Mouse (Mus musculus) G1E (cell line): Measurements from ENCODE around the gene Spock1. TPM values are rescaled to one million over a fixed set of nuclear protein-coding genes. Genes with fewer than 3 reads are reported as not detected.

Experiments
- ATAC-seq: 2 replicates; pipeline ENCODE4 v1.8.0; 2016; ENCODE audit warnings: mild to moderate bottlenecking; ENCODE audit not compliant: insufficient number of reproducible peaks, poor library complexity, low FRiP score, severe bottlenecking; ENCODE audit errors: extremely low read depth
- DNase-seq: peaks from one replicate; pipeline ENCODE4 v3.0.0; 2012; ENCODE audit warnings: low spot score
- H3K27me3 ChIP-seq: 2 replicates; pipeline ENCODE4 v1.6.1; 2012; ENCODE audit warnings: mild to moderate bottlenecking, low read length, inconsistent platforms; ENCODE audit not compliant: insufficient read depth
- H3K36me3 ChIP-seq: replicated peaks from 2 replicates; pipeline ENCODE3; 2012; ENCODE audit warnings: mild to moderate bottlenecking, inconsistent platforms
- H3K4me1 ChIP-seq: 2 replicates; pipeline ENCODE4 v1.6.1; 2012; ENCODE audit warnings: low read depth, low read length, inconsistent platforms, mixed read lengths; ENCODE audit not compliant: insufficient read depth
- H3K4me3 ChIP-seq: 2 replicates; pipeline ENCODE4 v1.5.1; 2012; ENCODE audit warnings: low read depth, mild to moderate bottlenecking, inconsistent platforms, low read length, moderate library complexity, mixed read lengths
- H3K9me3 ChIP-seq: replicated peaks from 2 replicates; pipeline ENCODE4 v1.6.1; 2012; ENCODE audit warnings: inconsistent platforms
- CTCF ChIP-seq: IDR thresholded peaks from 2 replicates; pipeline ENCODE4 v1.5.1; 2012; ENCODE audit warnings: low read depth, low read length, inconsistent platforms, mixed read lengths
- GATA1 ChIP-seq: IDR thresholded peaks from 2 replicates; pipeline ENCODE4 v1.6.1; 2012; ENCODE audit warnings: borderline replicate concordance, low read length, inconsistent platforms, mixed read lengths
- GATA2 ChIP-seq: IDR thresholded peaks from 2 replicates; pipeline ENCODE4 v1.6.1; 2012; ENCODE audit warnings: low read depth, low read length, inconsistent platforms, borderline replicate concordance
- POLR2AphosphoS5 ChIP-seq: IDR thresholded peaks from 2 replicates; pipeline ENCODE4 v1.6.1; 2012; ENCODE audit warnings: low read depth, low read length, inconsistent platforms; ENCODE audit not compliant: insufficient replicate concordance
- TAL1 ChIP-seq: conservative IDR thresholded peaks from 2 replicates; pipeline ENCODE4 v1.6.1; 2012; ENCODE audit warnings: low read depth, low read length, inconsistent platforms, mixed read lengths
- polyA plus RNA-seq: library from polyadenylated mRNA; stranded (reverse); fragments of >175 nt; gene quantifications from 2 replicates; pipeline ENCODE4 v1.2.3, GENCODE M21; 2012
- total RNA-seq, 2 experiments: library from RNA; stranded (forward) in 1 of 2; stranded (reverse) in 1 of 2; fragments of 200-1000 nt in 1 of 2; fragments of >200 nt in 1 of 2; fragmentation: Nextera tagmentation in 1 of 2; gene quantifications; 2 replicates each; pipeline ENCODE4 v1.2.3; 2014 to 2017

Gene Spock1
- total and polyA plus RNA-seq, 3 experiments = 0.22 TPM; not detected in 2

DNA sequence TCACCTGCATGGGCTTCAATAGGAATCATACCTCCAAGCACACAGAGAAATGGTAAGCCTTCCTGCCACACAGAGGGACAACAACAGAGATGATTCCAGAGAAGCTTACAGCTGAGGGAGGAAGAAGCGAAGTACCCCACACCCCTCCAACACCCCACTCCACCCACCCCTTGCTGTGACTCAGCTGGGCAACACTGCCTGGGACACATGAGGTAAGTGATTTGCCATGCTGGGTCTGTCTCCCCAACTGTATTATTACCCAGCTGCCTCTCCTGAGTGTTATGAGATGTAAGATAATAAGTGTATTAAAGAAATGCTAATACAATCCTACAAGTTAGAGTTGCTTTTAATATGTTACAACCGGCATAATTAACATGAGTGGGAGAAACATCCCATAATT lies 267.2 kb downstream of the Spock1 start:
- peaks cover 74% of the 10 kb centered on the region for H3K9me3 ChIP-seq
- ATAC-seq = no peak
- TF ChIP-seq POLR2AphosphoS5 = no peak
- no peak for TF ChIP-seq GATA2
- no peak for TF ChIP-seq CTCF
- no peak for TF ChIP-seq GATA1
- TF ChIP-seq TAL1 = no peak

DNA sequence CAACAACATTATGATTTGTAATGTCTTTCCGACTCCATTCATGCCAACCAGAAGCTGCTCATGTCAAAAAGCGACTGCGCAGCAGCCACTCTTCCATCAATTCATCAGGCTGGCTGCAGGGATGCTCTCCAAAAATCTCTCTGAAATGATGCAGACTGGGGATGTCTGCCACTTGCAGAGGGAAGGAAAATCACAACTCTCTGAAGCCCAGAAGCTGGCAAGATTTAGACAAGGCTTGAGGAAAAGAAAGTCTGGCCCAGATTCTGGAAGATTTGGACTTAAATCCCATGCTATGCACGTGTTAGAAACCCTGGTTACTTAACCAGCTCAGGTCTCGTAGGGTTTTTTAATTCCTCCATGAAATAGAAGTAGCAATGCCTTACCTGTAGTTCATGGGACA lies 269.3 kb downstream of the Spock1 start:
- TF ChIP-seq GATA2 = no peak
- TF ChIP-seq CTCF = no peak
- no peak for TF ChIP-seq POLR2AphosphoS5
- no peak for TF ChIP-seq GATA1
- no peak for TF ChIP-seq TAL1
- no peaks in the 10 kb centered on the region for H3K27me3 ChIP-seq
- DNase-seq = no peak
- peaks cover 80% of the 10 kb centered on the region for H3K9me3 ChIP-seq
- H3K36me3 ChIP-seq = no peaks in the 10 kb centered on the region
- H3K4me1 ChIP-seq = no peaks in the 10 kb centered on the region
- no peak overlapping the region for H3K4me3 ChIP-seq
- ATAC-seq = no peak

More for the DNA sequence above, 267.2 kb downstream of the Spock1 start:
- Histone ChIP-seq H3K4me1 (no peaks in the 10 kb centered on the region), H3K36me3 (no peaks in the 10 kb centered on the region), H3K4me3 (no peak overlapping the region), H3K27me3 (no peaks in the 10 kb centered on the region)
- DNase-seq = no peak

DNA sequence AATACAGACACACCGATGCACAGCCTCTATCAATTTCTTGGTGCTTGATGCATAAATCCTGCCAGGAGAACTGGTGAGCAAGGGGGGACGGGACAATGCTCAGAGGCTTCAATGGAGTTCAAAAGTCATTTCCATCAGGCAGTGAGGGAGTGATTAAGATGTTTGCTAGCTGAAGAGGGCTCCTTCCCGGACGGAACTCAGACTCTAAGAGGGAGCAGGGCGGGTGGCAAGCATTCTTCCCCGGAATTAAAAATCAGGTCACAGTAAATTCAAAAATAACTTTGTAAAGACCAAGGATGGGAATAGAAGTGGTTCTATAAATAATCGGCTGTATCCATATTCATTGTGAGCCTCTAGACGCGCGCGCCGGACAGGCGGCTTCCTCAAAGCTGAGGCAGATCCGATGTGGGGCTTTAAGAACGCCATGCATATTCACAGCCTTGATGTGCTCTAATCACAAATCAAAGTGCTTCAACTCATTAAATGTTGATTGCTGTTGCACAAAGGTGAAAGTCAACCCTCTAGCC lies 270.5 kb downstream of the Spock1 start:
- Histone ChIP-seq H3K36me3 (no peaks in the 10 kb centered on the region), H3K27me3 (no peaks in the 10 kb centered on the region), H3K9me3 (peaks cover 84% of the 10 kb centered on the region), H3K4me3 (no peak overlapping the region), H3K4me1 (no peaks in the 10 kb centered on the region)
- no peak for ATAC-seq
- TF ChIP-seq POLR2AphosphoS5 (no peak), GATA1 (no peak), CTCF (no peak), TAL1 (no peak), GATA2 (no peak)
- DNase-seq = no peak

DNA sequence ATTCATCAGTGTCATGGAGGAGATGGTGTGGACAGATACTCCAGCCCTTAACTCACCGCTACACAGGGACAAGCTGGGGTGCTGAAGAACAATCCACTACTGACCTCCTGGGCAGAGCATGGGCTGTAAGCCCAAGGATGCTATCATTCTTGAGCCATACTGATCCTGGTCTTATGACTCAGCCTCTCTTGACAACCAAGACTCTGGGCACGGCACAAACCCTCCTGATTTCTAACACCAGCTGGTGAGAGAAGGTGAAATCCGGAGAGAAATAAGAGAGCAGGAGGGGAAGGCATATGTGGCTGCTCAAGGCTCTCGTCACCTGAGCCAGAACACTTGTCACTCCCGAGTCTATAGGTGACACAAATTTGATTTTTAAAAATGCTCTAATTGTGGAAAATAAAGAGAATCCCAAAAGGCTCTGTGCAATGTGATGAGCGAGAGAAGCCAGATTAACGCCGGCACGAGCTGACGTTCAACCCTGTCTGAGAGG lies 271.0 kb downstream of the Spock1 start:
- Histone ChIP-seq H3K4me3 (no peak overlapping the region), H3K4me1 (no peaks in the 10 kb centered on the region), H3K36me3 (no peaks in the 10 kb centered on the region), H3K9me3 (peaks cover 83% of the 10 kb centered on the region), H3K27me3 (no peaks in the 10 kb centered on the region)
- TF ChIP-seq GATA2 (no peak), GATA1 (no peak), POLR2AphosphoS5 (no peak), CTCF (no peak), TAL1 (no peak)
- no peak for DNase-seq
- no peak for ATAC-seq

DNA sequence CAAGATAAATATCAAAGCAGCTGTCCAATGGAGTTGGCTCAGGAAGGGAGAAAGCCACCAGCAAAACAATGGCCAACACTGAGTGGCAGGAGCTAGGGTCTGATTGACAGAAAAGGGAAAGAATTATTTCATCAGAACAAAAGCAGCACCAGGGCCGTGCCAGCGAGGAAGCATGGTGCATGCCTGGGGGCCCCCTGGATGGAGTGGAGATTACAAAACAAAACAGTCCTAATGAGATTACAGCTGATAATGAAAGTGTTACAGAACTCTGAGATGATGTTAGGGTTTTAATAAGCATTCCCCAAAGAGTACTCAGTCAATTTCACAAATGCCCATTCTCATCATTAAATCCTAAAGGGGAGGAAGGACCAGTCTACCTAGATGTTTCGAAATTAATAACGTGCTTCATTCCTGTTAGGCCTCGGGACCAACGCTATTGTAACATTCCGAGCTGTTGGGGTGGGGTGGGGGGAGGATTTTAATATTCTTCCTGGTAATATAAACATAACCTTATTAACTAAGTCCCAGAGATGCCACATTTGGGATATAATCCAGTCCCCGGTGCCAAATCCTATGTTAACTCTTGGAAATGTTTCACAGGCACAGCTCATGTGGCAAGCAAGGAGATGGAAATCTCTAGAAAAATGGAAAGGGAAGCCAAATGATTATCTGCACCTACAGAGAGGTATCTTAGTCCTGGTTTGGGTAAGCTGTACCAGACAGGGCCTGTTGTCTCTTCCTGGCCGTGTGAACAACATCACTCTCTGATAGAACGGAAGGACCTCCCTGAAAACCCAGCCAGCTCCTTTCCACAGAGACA lies 271.7 kb downstream of the Spock1 start:
- H3K4me1 ChIP-seq = no peaks in the 10 kb centered on the region
- TF ChIP-seq GATA1 (no peak), TAL1 (no peak), GATA2 (no peak), POLR2AphosphoS5 (no peak), CTCF (no peak)
- no peaks in the 10 kb centered on the region for H3K27me3 ChIP-seq
- ATAC-seq = no peak
- H3K9me3 ChIP-seq = peaks cover 80% of the 10 kb centered on the region
- no peaks in the 10 kb centered on the region for H3K36me3 ChIP-seq
- no peak for DNase-seq
- H3K4me3 ChIP-seq = no peak overlapping the region

DNA sequence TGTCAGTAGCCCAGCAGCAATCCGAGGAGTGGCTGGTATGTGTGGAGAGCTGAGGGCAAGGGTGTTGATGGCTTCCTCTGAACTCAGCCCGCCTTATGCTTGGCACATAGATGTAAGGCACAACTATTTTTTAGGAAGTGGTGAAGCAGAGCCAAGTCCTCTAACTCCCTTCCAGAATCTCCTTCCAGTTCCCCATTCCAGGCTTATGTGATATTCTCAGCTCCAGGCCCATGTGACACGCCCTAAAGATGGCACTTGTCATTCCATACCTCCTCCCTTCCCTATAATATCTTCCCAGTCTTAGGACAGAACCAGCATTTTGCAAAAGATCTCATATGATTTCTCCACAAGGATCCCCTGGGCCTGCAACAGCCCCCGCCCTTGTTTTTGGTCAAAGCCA lies 277.6 kb downstream of the Spock1 start:
- ATAC-seq = no peak
- TF ChIP-seq GATA2 = no peak
- no peak for TF ChIP-seq TAL1
- no peak for TF ChIP-seq POLR2AphosphoS5
- TF ChIP-seq GATA1 = no peak
- no peak for TF ChIP-seq CTCF
- no peak for DNase-seq

More for the DNA sequence above, 277.6 kb downstream of the Spock1 start:
- H3K9me3 ChIP-seq = peaks cover 87% of the 10 kb centered on the region
- H3K36me3 ChIP-seq = no peaks in the 10 kb centered on the region
- no peaks in the 10 kb centered on the region for H3K4me1 ChIP-seq
- no peak overlapping the region for H3K4me3 ChIP-seq
- H3K27me3 ChIP-seq = no peaks in the 10 kb centered on the region; the same call in 1 of the 2 replicates
